Mouse (Mus musculus) adrenal gland, adult 18-20 months (tissue): ENCODE data around the gene Csnk2a1. TPM values are rescaled to one million over a fixed set of nuclear protein-coding genes. Genes with fewer than 3 reads are reported as not detected.
"Not testable (repeated sequence)": the region's sequence is repeated elsewhere in the genome, so short reads cannot be mapped to it uniquely, and the experiment has no call there.

Experiments used
- DNase-seq, 2 experiments: peaks; one replicate each; pipeline ENCODE4 v3.0.0; 2021 to 2022; ENCODE audit warnings: low spot score in 2 of 2
- long read RNA-seq, 2 experiments: library from polyadenylated mRNA; stranded (forward); transcript quantifications; one replicate each; pipeline ENCODE4 v2.0.0; 2021
- total RNA-seq, 2 experiments: library from RNA; stranded (reverse); gene quantifications; 1 replicate in 1 of 2; 2 replicates in 1 of 2; pipeline ENCODE4 v1.2.3; 2021

The Csnk2a1 gene
- 10 to 100 TPM; 88.2 to 98.6 TPM for total RNA-seq
- long read RNA-seq, experiment 1, full-length matches to known transcripts: 2 of 3 reads
- long read RNA-seq, experiment 1, partial matches to known transcripts: 0 of 3 reads
- long read RNA-seq, experiment 1, other reads (novel, unspliced or antisense): 1 of 3 reads
- long read RNA-seq, experiment 2, full-length matches to known transcripts: 4 of 23 reads
- long read RNA-seq, experiment 2, partial matches to known transcripts: 3 of 23 reads
- long read RNA-seq, experiment 2, other reads (novel, unspliced or antisense): 16 of 23 reads

DNA sequence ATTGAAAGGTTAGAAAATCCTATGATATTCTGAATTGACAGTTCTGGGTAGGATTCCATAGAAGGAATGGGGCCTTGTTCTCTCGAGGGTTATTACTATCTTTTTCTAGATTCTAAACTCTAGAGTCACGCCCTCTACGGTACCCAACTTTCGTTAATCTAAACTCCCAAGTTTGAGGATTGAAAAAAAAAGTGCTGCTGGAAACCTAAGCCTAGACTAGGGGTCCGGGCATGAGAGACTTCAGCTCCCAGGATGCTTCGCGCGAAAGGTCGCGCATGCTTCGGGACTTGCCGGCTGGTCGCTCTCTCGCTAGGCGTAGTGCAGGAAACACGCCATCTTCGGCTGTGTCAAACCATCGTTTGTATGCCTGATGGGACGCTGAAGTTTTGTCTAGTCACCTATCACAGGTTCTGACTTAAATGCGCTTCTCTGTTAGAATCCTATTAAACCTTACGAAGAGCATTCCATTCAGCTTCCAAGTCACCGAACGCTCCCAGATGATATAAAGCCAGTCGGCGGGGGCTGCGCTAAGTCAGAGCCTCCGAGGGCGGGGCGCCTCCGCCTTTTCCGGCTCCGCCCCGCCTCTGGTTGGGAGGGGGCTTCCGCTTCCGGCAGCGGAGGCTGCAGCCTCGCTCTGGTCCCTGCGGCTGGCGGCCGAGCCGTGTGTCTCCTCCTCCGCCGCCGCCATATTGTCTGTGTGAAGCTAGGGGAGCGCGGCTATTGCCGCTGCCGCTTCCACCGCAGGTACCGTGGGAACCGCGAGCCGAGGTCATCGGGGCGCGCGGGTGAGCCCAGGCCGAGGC, at the start of gene Csnk2a1:
Csnk2a1 (plus strand) TSS at position 592 of the 803 bp plus-strand sequence.
- DNase-seq: peak; percentile 88 to 91

- peak; percentile 7 to 31 for DNase-seq
Measured at GRCm38 (mm10) chr2:152177162-152177805, 49.4 kb upstream of the Csnk2a1 start.

- DNase-seq: no peak
Measured at GRCm38 (mm10) chr2:152177806-152178170, 48.9 kb upstream of the Csnk2a1 start.

- DNase-seq: no peak
Measured at GRCm38 (mm10) chr2:152178345-152178744, 48.3 kb upstream of the Csnk2a1 start.

DNA sequence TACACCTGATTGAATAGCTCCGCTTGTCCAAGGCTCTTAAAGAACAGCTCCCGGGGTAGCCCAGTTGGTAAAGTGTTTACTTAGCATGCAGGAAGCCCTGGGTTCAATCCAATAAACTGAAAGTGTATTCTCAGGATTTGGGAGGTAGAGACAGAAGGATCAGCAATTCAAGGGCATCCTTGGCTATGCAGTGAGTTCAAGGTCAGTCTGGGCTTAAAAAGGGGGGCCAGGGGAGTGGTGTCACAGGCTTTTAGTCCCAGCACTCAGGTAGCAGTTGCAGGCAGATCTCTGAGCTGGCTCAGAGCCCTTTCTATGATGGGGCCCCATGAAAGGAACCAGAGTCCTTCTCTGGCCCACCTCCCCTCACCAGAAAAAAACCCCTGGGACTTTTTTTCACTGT, 47.3 kb upstream of the Csnk2a1 start:
- DNase-seq: no peak

DNA sequence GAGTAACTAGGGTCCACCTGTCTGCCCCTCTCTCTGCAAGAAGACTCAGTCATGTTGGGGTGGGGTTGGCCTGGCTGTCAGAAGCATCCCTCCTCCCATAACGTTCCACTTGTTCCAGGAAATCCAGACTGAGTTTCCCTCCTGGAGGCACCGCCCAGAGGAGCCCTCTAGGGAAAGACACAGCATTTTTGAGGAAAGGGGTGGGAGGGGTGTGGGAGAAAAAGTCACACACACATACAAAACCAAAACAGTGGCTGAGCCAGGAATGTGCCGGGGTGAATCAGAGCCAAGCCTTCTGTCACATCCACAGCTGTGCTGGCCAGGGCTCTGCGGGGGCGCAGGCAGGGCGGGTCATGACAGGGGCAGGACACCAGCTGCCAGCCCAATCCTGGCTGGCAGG, 46.3 kb upstream of the Csnk2a1 start:
- DNase-seq: peak; percentile 18 to 63

- DNase-seq: no peak
Measured at GRCm38 (mm10) chr2:152187132-152187531, 39.5 kb upstream of the Csnk2a1 start.

- peak in 1 of 2 experiments; percentile 12 for DNase-seq
Measured at GRCm38 (mm10) chr2:152189213-152189612, 37.4 kb upstream of the Csnk2a1 start.

DNA sequence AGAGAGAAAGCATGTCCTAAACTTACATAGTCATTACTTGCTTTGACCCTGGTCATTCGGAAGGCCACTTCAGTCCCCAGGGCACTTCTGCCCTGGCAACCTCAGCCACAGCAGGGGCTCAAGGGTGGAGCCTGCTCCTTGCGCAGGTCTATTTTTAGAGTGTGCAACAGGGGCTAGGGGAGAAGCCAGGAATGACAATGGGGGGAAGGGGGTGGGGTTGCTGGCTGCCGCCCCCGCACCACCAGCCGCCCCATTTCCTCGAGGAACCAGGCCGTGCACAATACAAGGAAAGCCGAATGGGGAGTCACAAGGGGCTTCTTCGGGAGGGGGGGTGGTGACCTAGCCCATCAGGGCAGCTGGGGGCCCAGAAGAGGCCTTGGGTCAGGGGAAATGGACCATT, 37.0 kb upstream of the Csnk2a1 start:
- DNase-seq: no peak

DNA sequence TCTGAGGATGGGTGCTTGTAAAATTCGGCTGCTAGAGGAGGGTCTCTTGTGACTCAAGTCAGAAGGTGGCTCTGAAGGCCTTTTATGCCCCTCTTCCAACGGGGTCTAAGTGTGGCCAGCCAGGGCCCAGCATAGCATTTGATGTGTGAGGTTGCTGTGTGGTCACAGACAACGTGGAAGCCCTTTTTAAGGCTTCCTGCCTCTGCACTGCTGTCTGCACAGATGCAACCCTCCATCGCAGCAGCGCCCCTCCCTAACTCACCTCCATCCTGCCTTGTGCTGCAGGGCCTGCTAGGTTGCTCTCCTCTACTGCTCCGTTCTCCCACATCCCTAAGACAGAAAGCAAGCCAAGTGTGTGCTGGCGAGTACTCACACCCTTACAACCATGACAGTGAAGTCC, 36.5 kb upstream of the Csnk2a1 start:
- no peak for DNase-seq

GRCm38 (mm10) chr2:152192591-152193345, 33.9 kb upstream of the Csnk2a1 start:
- DNase-seq: no peak

DNA sequence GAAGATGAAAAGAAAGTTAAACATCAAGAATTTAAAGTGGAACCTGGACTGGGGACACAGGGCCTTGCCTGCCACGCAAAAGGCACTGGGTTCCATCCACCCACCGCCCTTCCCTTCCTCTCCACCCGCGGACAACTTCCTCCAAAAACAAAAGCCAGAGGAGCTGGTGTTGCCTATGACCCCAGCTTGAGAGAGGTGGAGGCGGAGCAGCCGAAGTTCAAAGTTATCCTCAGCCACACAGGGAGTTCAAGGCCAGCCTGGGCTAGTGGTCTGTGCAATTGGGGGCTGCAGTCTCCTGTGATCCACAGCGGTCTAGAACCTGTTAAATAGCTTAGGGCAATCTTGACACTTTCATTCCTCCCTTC, 33.3 kb upstream of the Csnk2a1 start:
- DNase-seq: no peak

DNA sequence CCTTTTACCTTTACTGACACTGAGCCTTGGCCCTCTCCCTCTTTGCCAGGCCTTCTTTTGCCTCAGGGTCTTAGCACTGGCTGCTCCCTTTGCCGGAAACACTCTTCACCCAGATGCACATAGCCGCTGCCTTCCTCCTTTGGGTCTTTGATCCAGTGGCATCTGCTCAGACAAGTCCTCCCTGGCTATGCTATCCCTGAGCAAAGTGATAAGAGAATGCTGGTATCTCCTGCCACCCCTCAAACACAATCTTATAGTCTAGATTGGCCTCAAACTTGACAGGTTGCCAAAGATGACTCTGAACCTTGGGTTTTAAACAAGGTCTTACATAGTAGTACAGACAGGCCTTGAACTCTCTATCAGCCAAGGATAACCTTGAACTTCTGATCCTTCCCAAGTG, 32.1 kb upstream of the Csnk2a1 start:
- no peak for DNase-seq

GRCm38 (mm10) chr2:152196896-152197295, 29.7 kb upstream of the Csnk2a1 start:
- DNase-seq: no peak

- peak; percentile 33 to 53 for DNase-seq
Measured at GRCm38 (mm10) chr2:152197301-152197712, 29.3 kb upstream of the Csnk2a1 start.

DNA sequence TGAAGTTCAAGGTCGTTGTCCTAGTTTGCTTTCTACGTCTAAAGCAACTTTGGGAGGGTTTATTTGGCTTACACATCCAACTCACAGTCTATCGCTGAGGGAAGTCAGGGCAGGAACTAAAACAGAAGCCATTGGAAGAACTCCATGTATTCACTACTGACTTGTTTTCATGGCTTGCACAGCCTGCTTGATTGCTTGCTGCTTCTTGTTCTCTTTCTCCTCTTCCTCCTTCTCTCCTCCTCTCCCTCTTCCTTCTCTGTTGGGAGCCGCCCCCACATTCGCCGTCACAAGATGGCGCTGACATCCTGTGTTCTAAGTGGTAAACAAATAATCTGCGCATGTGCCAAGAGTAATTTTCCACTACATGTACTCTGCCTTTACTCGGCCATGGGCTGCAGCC, 20.5 kb upstream of the Csnk2a1 start:
- not testable (repeated sequence) for DNase-seq

GRCm38 (mm10) chr2:152211871-152212270, 14.8 kb upstream of the Csnk2a1 start:
- DNase-seq: peak in 1 of 2 experiments; percentile 44

DNA sequence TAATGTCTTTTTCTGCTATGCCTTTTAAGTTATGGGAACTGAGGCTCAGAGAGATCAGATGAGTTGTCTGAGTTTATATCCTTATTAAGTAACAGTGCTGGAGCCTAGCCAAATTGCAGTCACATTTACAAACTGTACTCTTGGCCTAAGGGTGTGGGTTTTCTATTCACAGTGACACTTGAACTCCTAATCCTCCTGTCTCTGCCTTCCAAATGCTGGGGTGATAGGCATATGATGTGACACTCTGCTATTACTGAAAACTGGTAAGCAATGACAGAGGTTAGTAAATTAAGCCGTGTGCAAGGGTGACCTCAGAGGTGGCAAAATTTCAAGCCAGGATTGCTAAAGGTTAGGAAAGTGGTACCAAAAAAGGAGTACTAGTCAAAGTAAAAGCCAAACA, 9.7 kb upstream of the Csnk2a1 start:
- no peak for DNase-seq

GRCm38 (mm10) chr2:152223521-152224300, 2.9 kb upstream of the Csnk2a1 start:
- no peak for DNase-seq

DNA sequence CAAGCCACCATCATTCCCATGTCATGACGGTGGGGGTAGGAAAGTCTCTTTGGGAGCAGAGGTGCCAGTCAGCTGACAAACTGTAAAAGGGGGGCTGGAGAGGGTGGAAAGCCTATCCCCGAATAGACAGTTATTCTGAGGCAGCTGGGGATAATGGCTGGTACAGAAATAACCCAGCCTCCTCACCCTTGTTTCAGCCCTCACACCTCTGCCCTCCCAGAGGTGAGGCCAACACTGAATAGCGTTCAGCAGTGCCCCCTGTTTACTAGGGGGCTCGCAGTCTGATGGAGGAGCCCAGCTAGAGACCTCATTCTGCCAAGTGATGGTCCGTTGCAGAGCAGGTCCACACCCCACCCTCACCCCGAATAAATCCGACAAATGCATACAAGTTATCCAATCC, 1.1 kb upstream of the Csnk2a1 start:
- DNase-seq: no peak
